Mouse (Mus musculus) heart, postnatal 0 days (tissue): ENCODE results near the gene Faap20. TPM values are rescaled to one million over a fixed set of nuclear protein-coding genes. Genes with fewer than 3 reads are reported as not detected.

ENCODE experiments used
- ATAC-seq: fragments of 200-750 bp; cut with Nextera tagmentation; 2 replicates; pipeline ENCODE4 v1.8.0; 2017; ENCODE audit warnings: low read depth, moderate number of reproducible peaks, moderate library complexity; ENCODE audit not compliant: insufficient read depth
- DNase-seq: peaks from one replicate; pipeline ENCODE4 v3.0.0-alpha.2; 2016; ENCODE audit warnings: low spot score
- H3K27ac ChIP-seq: fragments of 300-500 bp; sonication (generic); 2 replicates; pipeline ENCODE4 v1.5.1; 2014; ENCODE audit warnings: low read depth, mild to moderate bottlenecking
- H3K27me3 ChIP-seq: fragments of 300-500 bp; sonication (generic); 2 replicates; pipeline ENCODE4 v1.6.1; 2014; ENCODE audit warnings: low read length, mixed read lengths; ENCODE audit not compliant: control insufficient read depth, insufficient read depth
- H3K36me3 ChIP-seq: fragments of 300-500 bp; sonication (generic); replicated peaks from 2 replicates; pipeline ENCODE4 v1.6.1; 2014; ENCODE audit warnings: low read length, mixed read lengths; ENCODE audit not compliant: control insufficient read depth, insufficient read depth
- H3K4me1 ChIP-seq: fragments of 300-500 bp; sonication (generic); 2 replicates; pipeline ENCODE4 v1.6.1; 2014; ENCODE audit warnings: antibody characterized with exemption; ENCODE audit not compliant: control insufficient read depth, insufficient read depth
- H3K4me2 ChIP-seq: fragments of 300-500 bp; sonication (generic); 2 replicates; pipeline ENCODE4 v1.6.1; 2014; ENCODE audit warnings: low read depth, mild to moderate bottlenecking, low read length, moderate library complexity
- H3K4me3 ChIP-seq: fragments of 300-500 bp; sonication (generic); 2 replicates; pipeline ENCODE4 v1.5.1; 2014; ENCODE audit warnings: low read depth, low read length
- H3K9ac ChIP-seq: fragments of 300-500 bp; sonication (generic); replicated peaks from 2 replicates; pipeline ENCODE4 v1.6.1; 2014; ENCODE audit warnings: low read depth, low read length, mixed read lengths
- H3K9me3 ChIP-seq: fragments of 300-500 bp; sonication (generic); replicated peaks from 2 replicates; pipeline ENCODE4 v1.6.1; 2016; ENCODE audit warnings: low read length; ENCODE audit not compliant: control insufficient read depth
- CTCF ChIP-seq: IDR thresholded peaks from 2 replicates; pipeline ENCODE4 v1.5.1; 2016; ENCODE audit warnings: antibody characterized with exemption, control low read depth, low read depth
- EP300 ChIP-seq: IDR thresholded peaks from 2 replicates; pipeline ENCODE4 v1.6.1; 2016; ENCODE audit warnings: antibody characterized with exemption, low read depth
- WGBS: fragments of 180-500 bp; shearing (Covaris S2); extraction: QIAGEN DNeasy Blood & Tissue Kit; methylation state at CpG from one replicate; pipeline ENCODE4 v1.1.7; 2014; 5-methylcytosine and 5-hydroxymethylcytosine counted together
- polyA plus RNA-seq: library from polyadenylated mRNA; unstranded; fragments of >200 nt; fragmentation: Nextera tagmentation; extraction: Ambion mirVana; gene quantifications from 2 replicates; pipeline ENCODE4 v1.2.1, GENCODE M21; 2015
- total RNA-seq: library from RNA; depleted of rRNA; stranded (reverse); fragments of >200 nt; gene quantifications from 2 replicates; pipeline ENCODE4 v1.2.3, GENCODE M21; 2014; ENCODE audit warnings: low replicate concordance

The Faap20 gene
- total and polyA plus RNA-seq, 2 experiments from 2014 or later: 45.8 to 48.1 TPM

GRCm38 (mm10) chr4:155225918-155226317, 23.7 kb upstream of the Faap20 start:
- no peaks in the 10 kb centered on the region for H3K27me3 ChIP-seq
- no peak overlapping the region for H3K4me2 ChIP-seq
- H3K36me3 ChIP-seq: no peaks in the 10 kb centered on the region
- H3K9ac ChIP-seq: no peak overlapping the region
- ATAC-seq (no peak), DNase-seq (no peak)
- no peaks in the 10 kb centered on the region for H3K9me3 ChIP-seq
- no peak overlapping the region for H3K27ac ChIP-seq
- H3K4me3 ChIP-seq: no peak overlapping the region
- peaks cover 6% of the 10 kb centered on the region; the same call in 1 of the 2 replicates for H3K4me1 ChIP-seq
- TF ChIP-seq CTCF (no peak), EP300 (no peak)
- WGBS: 77% methylated on average over 5 of the region's 5 CpGs

GRCm38 (mm10) chr4:155227986-155228385, 21.6 kb upstream of the Faap20 start:
- no peak overlapping the region for H3K9ac ChIP-seq
- peaks cover 8% of the 10 kb centered on the region for H3K4me1 ChIP-seq
- H3K9me3 ChIP-seq: no peaks in the 10 kb centered on the region
- DNase-seq (no peak), ATAC-seq (no peak)
- no peak for TF ChIP-seq EP300
- no peak for TF ChIP-seq CTCF
- no peak overlapping the region for H3K27ac ChIP-seq
- no peak overlapping the region for H3K4me2 ChIP-seq
- H3K36me3 ChIP-seq: no peaks in the 10 kb centered on the region
- 88% methylated on average over 4 of the region's 4 CpGs for WGBS
- no peak overlapping the region for H3K4me3 ChIP-seq
- H3K27me3 ChIP-seq: no peaks in the 10 kb centered on the region

GRCm38 (mm10) chr4:155228461-155228860, 21.1 kb upstream of the Faap20 start:
- H3K9me3 ChIP-seq: no peaks in the 10 kb centered on the region
- H3K27ac ChIP-seq: no peak overlapping the region
- no peaks in the 10 kb centered on the region for H3K36me3 ChIP-seq
- peaks cover 12% of the 10 kb centered on the region for H3K4me1 ChIP-seq
- H3K9ac ChIP-seq: no peak overlapping the region
- ATAC-seq: no peak
- no peaks in the 10 kb centered on the region for H3K27me3 ChIP-seq
- WGBS: 70% methylated on average over 5 of the region's 5 CpGs
- DNase-seq: no peak
- H3K4me3 ChIP-seq: no peak overlapping the region
- TF ChIP-seq CTCF (no peak), EP300 (no peak)
- no peak overlapping the region for H3K4me2 ChIP-seq

GRCm38 (mm10) chr4:155233878-155234277, 15.7 kb upstream of the Faap20 start:
- 0% methylated on average over 10 of the region's 10 CpGs for WGBS
- peak overlapping the region; percentile 99 for H3K27ac ChIP-seq
- H3K9me3 ChIP-seq: no peaks in the 10 kb centered on the region
- DNase-seq: peak; percentile 85
- TF ChIP-seq CTCF (peak; percentile 6; the same call in 1 of the 2 replicates), EP300 (0 out of 2 replicates have a peak, but pooled peaks have one; percentile 31)
- peak overlapping the region; percentile 48 for H3K4me2 ChIP-seq
- no peak overlapping the region for H3K4me3 ChIP-seq
- peaks cover 46% of the 10 kb centered on the region for H3K4me1 ChIP-seq
- H3K9ac ChIP-seq: peak overlapping the region; percentile 51
- no peaks in the 10 kb centered on the region for H3K36me3 ChIP-seq
- peak; percentile 34 for ATAC-seq
- H3K27me3 ChIP-seq: no peaks in the 10 kb centered on the region

- no peak for TF ChIP-seq EP300
- no peaks in the 10 kb centered on the region for H3K36me3 ChIP-seq
- H3K9me3 ChIP-seq: no peaks in the 10 kb centered on the region
- no peaks in the 10 kb centered on the region for H3K27me3 ChIP-seq
- 16% methylated on average over 8 of the region's 8 CpGs for WGBS
- no peak for DNase-seq
- H3K27ac ChIP-seq: peak overlapping the region; percentile 99
- H3K9ac ChIP-seq: peak overlapping the region; percentile 51
- ATAC-seq: peak; percentile 6; the same call in 1 of the 2 replicates
- peak overlapping the region; percentile 48 for H3K4me2 ChIP-seq
- peaks cover 46% of the 10 kb centered on the region for H3K4me1 ChIP-seq
- peak overlapping the region; percentile 9; the same call in 1 of the 2 replicates for H3K4me3 ChIP-seq
Observed at GRCm38 (mm10) chr4:155234371-155235310, 15.0 kb upstream of the Faap20 start.
